Mouse (Mus musculus): ENCODE data around the gene Il12b. TPM values are rescaled to one million over a fixed set of nuclear protein-coding genes. Genes with fewer than 3 reads are reported as not detected.

Il12b gene
- polyA plus RNA-seq, 1 experiment from 2014 or later = not detected

Other genes with a start within 250 kb of the Il12b start
- 55.1 and 56.9 TPM in 2 replicates for gene Ublcp1, start 70.4 kb downstream of the Il12b start, polyA plus RNA-seq (2015; fragmentation: Nextera tagmentation; extraction: Ambion mirVana)
- gene Rnf145, start 118.9 kb downstream of the Il12b start, polyA plus RNA-seq (2015; fragmentation: Nextera tagmentation; extraction: Ambion mirVana) = 52.1 and 54.8 TPM in 2 replicates
- 9.5 and 12.1 TPM in 2 replicates for gene Ebf1, start 217.3 kb downstream of the Il12b start, polyA plus RNA-seq (2015; fragmentation: Nextera tagmentation; extraction: Ambion mirVana)

Data from intestine, embryonic 15.5 days (tissue).